Mouse (Mus musculus) gastrocnemius, postnatal 36 days (tissue): ENCODE results near the gene Tent4a. TPM values are rescaled to one million over a fixed set of nuclear protein-coding genes. Genes with fewer than 3 reads are reported as not detected.

Experiments
- DNase-seq, 2 experiments: peaks; one replicate each; pipeline ENCODE4 v3.0.0; 2022
- intact Hi-C: fragments of 180-260 bp; cut with DNase I; formaldehyde crosslinking; loops from one replicate; pipeline ENCODE4 v1.15.1; 2025
- total RNA-seq, 2 experiments: library from RNA; stranded (reverse); gene quantifications; 2 replicates each; pipeline ENCODE4 v1.2.3; 2021

The Tent4a gene
- total RNA-seq, 2 experiments from 2014 or later = 5.3 to 6.5 TPM

GRCm38 (mm10) chr13:69525867-69526266 is 8.6 kb downstream of the Tent4a start:
- intact Hi-C loops = no loop called here

GRCm38 (mm10) chr13:69524158-69524530 is 10.3 kb downstream of the Tent4a start:
- intact Hi-C loops = no loop called here
- no peak for DNase-seq

More at GRCm38 (mm10) chr13:69525867-69526266, 8.6 kb downstream of the Tent4a start:
- no peak for DNase-seq

- no peak for DNase-seq
- intact Hi-C loops = no loop called here
These were observed 10.8 kb downstream of the Tent4a start for GRCm38 (mm10) chr13:69523444-69524157.

- intact Hi-C loops = no loop called here
- DNase-seq = no peak
These were observed 12.1 kb downstream of the Tent4a start for GRCm38 (mm10) chr13:69522161-69522791.

GRCm38 (mm10) chr13:69519137-69519536 is 15.3 kb downstream of the Tent4a start:
- intact Hi-C loops = no loop called here

GRCm38 (mm10) chr13:69517445-69517844 is 17.0 kb downstream of the Tent4a start:
- intact Hi-C loops = no loop called here
- no peak for DNase-seq

More at GRCm38 (mm10) chr13:69519137-69519536, 15.3 kb downstream of the Tent4a start:
- DNase-seq = no peak

- intact Hi-C loops = no loop called here
- DNase-seq = no peak
These were observed 19.3 kb downstream of the Tent4a start for GRCm38 (mm10) chr13:69515091-69515490.

GRCm38 (mm10) chr13:69509391-69510244 is 24.8 kb downstream of the Tent4a start:
- DNase-seq = no peak
- intact Hi-C loops = loop anchor here (2.0 kb wide), 2 partner anchors 39 to 145 kb away; no protein-coding TSS in a partner anchor

GRCm38 (mm10) chr13:69507666-69508065 is 26.8 kb downstream of the Tent4a start:
- DNase-seq = no peak
- intact Hi-C loops = loop anchor here (2.0 kb wide), 2 partner anchors 41 to 147 kb away; no protein-coding TSS in a partner anchor

- no peak for DNase-seq
- intact Hi-C loops = no loop called here
These were observed 27.9 kb downstream of the Tent4a start for GRCm38 (mm10) chr13:69506341-69507086.

- no peak for DNase-seq
- intact Hi-C loops = no loop called here
These were observed 31.6 kb downstream of the Tent4a start for GRCm38 (mm10) chr13:69502863-69503262.

- intact Hi-C loops = no loop called here
- DNase-seq = no peak
These were observed 32.2 kb downstream of the Tent4a start for GRCm38 (mm10) chr13:69502157-69502750.

- intact Hi-C loops = no loop called here
These were observed 36.1 kb downstream of the Tent4a start for GRCm38 (mm10) chr13:69498276-69498675.

GRCm38 (mm10) chr13:69492876-69493463 is 41.4 kb downstream of the Tent4a start:
- intact Hi-C loops = no loop called here

More at GRCm38 (mm10) chr13:69498276-69498675, 36.1 kb downstream of the Tent4a start:
- no peak for DNase-seq

GRCm38 (mm10) chr13:69489777-69490176 is 44.6 kb downstream of the Tent4a start:
- intact Hi-C loops = loop anchor here (10.0 kb wide), 1 partner anchor 895 kb away; the partner anchor contains the start of gene 1700001L19Rik
- no peak for DNase-seq

More at GRCm38 (mm10) chr13:69492876-69493463, 41.4 kb downstream of the Tent4a start:
- peak in 1 of 2 experiments; percentile 11 for DNase-seq

- no peak for DNase-seq
- intact Hi-C loops = loop anchor here (10.0 kb wide), 1 partner anchor 894 kb away; the partner anchor contains the start of gene 1700001L19Rik
These were observed 45.7 kb downstream of the Tent4a start for GRCm38 (mm10) chr13:69488565-69489255.

GRCm38 (mm10) chr13:69487611-69488275 is 46.7 kb downstream of the Tent4a start:
- no peak for DNase-seq
- intact Hi-C loops = loop anchor here (10.0 kb wide), 1 partner anchor 893 kb away; the partner anchor contains the start of gene 1700001L19Rik

GRCm38 (mm10) chr13:69487108-69487507 is 47.3 kb downstream of the Tent4a start:
- DNase-seq = no peak
- intact Hi-C loops = loop anchor here (10.0 kb wide), 1 partner anchor 892 kb away; the partner anchor contains the start of gene 1700001L19Rik
